Mouse (Mus musculus) lung, embryonic 14.5 days (tissue): ENCODE data around the gene Gm5617. TPM values are rescaled to one million over a fixed set of nuclear protein-coding genes. Genes with fewer than 3 reads are reported as not detected.
"Not testable (repeated sequence)": the region's sequence is repeated elsewhere in the genome, so short reads cannot be mapped to it uniquely, and the experiment has no call there.

ENCODE experiments used
- ATAC-seq: fragments of 200-750 bp; cut with Nextera tagmentation; 2 replicates; pipeline ENCODE4 v1.8.0; 2017; ENCODE audit warnings: mild to moderate bottlenecking, moderate TSS enrichment, moderate library complexity; ENCODE audit not compliant: insufficient read depth
- DNase-seq: peaks from one replicate; pipeline ENCODE4 v3.0.0-alpha.2; 2015
- H3K27ac ChIP-seq: fragments of 300-500 bp; sonication (generic); 2 replicates; pipeline ENCODE4 v1.5.1; 2014; ENCODE audit warnings: low read depth, mild to moderate bottlenecking, moderate library complexity
- H3K27me3 ChIP-seq: fragments of 300-500 bp; sonication (generic); 2 replicates; pipeline ENCODE4 v1.6.1; 2014; ENCODE audit warnings: low read length, control low read depth; ENCODE audit not compliant: insufficient read depth
- H3K36me3 ChIP-seq: fragments of 300-500 bp; sonication (generic); 2 replicates; pipeline ENCODE4 v1.6.1; 2014; ENCODE audit warnings: control low read depth; ENCODE audit not compliant: insufficient read depth
- H3K4me1 ChIP-seq: fragments of 300-500 bp; sonication (generic); 2 replicates; pipeline ENCODE4 v1.6.1; 2014; ENCODE audit warnings: antibody characterized with exemption, control low read depth; ENCODE audit not compliant: insufficient read depth
- H3K4me2 ChIP-seq: fragments of 300-500 bp; sonication (generic); 2 replicates; pipeline ENCODE4 v1.6.1; 2014; ENCODE audit warnings: mild to moderate bottlenecking
- H3K4me3 ChIP-seq: fragments of 300-500 bp; sonication (generic); 2 replicates; pipeline ENCODE4 v1.5.1; 2014; ENCODE audit warnings: low read depth, low read length
- H3K9ac ChIP-seq: fragments of 300-500 bp; sonication (generic); 2 replicates; pipeline ENCODE4 v1.6.1; 2014
- H3K9me3 ChIP-seq: fragments of 300-500 bp; sonication (generic); 2 replicates; pipeline ENCODE4 v1.6.1; 2016; ENCODE audit warnings: low read depth, low read length, control low read depth
- CTCF ChIP-seq: IDR thresholded peaks from 2 replicates; pipeline ENCODE4 v1.5.1; 2016; ENCODE audit warnings: antibody characterized with exemption, low read depth
- WGBS: fragments of 180-500 bp; shearing (Covaris S2); extraction: QIAGEN DNeasy Blood & Tissue Kit; methylation state at CpG from one replicate; pipeline ENCODE4 v1.1.7; 2014; 5-methylcytosine and 5-hydroxymethylcytosine counted together
- polyA plus RNA-seq: library from polyadenylated mRNA; unstranded; fragments of >200 nt; fragmentation: Nextera tagmentation; extraction: Ambion mirVana; gene quantifications from 2 replicates; pipeline ENCODE4 v1.2.1, GENCODE M21; 2014

Gm5617 gene
- polyA plus RNA-seq, 1 experiment from 2014 or later, result 22.9 TPM

- TF ChIP-seq CTCF, result no peak
- ATAC-seq (no peak), DNase-seq (no peak)
- WGBS, result 8% methylated on average over 1 of the region's 1 CpGs
- no peaks in the 10 kb centered on the region for H3K9me3 ChIP-seq
- no peaks in the 10 kb centered on the region for H3K4me1 ChIP-seq
- H3K4me2 ChIP-seq, result no peak overlapping the region
- H3K27ac ChIP-seq, result no peak overlapping the region
- H3K9ac ChIP-seq, result no peak overlapping the region
- no peaks in the 10 kb centered on the region for H3K36me3 ChIP-seq
- no peak overlapping the region for H3K4me3 ChIP-seq
- H3K27me3 ChIP-seq, result no peaks in the 10 kb centered on the region
Observed at GRCm38 (mm10) chr9:48525566-48525965, 30.3 kb downstream of the Gm5617 start.

GRCm38 (mm10) chr9:48526520-48526919 lies 31.3 kb downstream of the Gm5617 start:
- TF ChIP-seq CTCF, result no peak
- Histone ChIP-seq H3K36me3 (no peaks in the 10 kb centered on the region), H3K27me3 (no peaks in the 10 kb centered on the region), H3K4me1 (no peaks in the 10 kb centered on the region), H3K27ac (no peak overlapping the region), H3K9me3 (no peaks in the 10 kb centered on the region), H3K9ac (no peak overlapping the region), H3K4me3 (no peak overlapping the region), H3K4me2 (no peak overlapping the region)
- DNase-seq (no peak), ATAC-seq (no peak)
- 79% methylated on average over 4 of the region's 4 CpGs for WGBS

DNA sequence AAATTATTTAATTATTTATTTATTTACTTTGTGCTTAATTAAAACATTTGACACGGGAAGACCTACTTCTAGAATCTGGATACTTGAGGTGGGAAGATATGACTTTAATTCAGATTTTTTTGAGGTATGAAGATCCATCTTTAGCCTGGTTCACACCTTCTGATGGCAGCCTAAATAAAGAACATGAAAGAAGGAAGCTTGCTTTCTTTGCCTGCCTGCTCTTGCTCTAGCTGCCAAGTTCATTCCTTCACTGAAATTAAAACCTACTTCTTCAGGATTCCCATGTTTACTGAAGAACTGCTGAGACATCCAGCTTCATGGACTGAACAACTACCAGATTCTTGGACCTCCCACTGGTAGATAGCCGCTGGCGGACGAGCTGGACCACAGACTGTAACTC lies 36.1 kb downstream of the Gm5617 start:
- ATAC-seq, result no peak
- Histone ChIP-seq H3K9ac (no peak overlapping the region), H3K4me2 (no peak overlapping the region), H3K9me3 (no peaks in the 10 kb centered on the region), H3K27ac (no peak overlapping the region), H3K4me1 (no peaks in the 10 kb centered on the region), H3K36me3 (no peaks in the 10 kb centered on the region), H3K4me3 (no peak overlapping the region), H3K27me3 (no peaks in the 10 kb centered on the region)
- DNase-seq, result no peak
- 73% methylated on average over 4 of the region's 4 CpGs for WGBS
- TF ChIP-seq CTCF, result no peak

- TF ChIP-seq CTCF, result no peak
- Histone ChIP-seq H3K4me2 (no peak overlapping the region), H3K27ac (no peak overlapping the region), H3K9me3 (no peaks in the 10 kb centered on the region), H3K27me3 (no peaks in the 10 kb centered on the region), H3K4me3 (no peak overlapping the region), H3K36me3 (no peaks in the 10 kb centered on the region), H3K4me1 (no peaks in the 10 kb centered on the region), H3K9ac (no peak overlapping the region)
- ATAC-seq, result no peak
- 66% methylated on average over 3 of the region's 3 CpGs for WGBS
- DNase-seq, result no peak
Observed at GRCm38 (mm10) chr9:48532203-48532602, 37.0 kb downstream of the Gm5617 start.

- no peaks in the 10 kb centered on the region for H3K36me3 ChIP-seq
- H3K27me3 ChIP-seq, result no peaks in the 10 kb centered on the region
- H3K4me1 ChIP-seq, result no peaks in the 10 kb centered on the region
- H3K27ac ChIP-seq, result no peak overlapping the region
- no peak overlapping the region for H3K9ac ChIP-seq
- H3K9me3 ChIP-seq, result no peaks in the 10 kb centered on the region
- ATAC-seq (no peak), DNase-seq (peak; percentile 15)
- no peak overlapping the region for H3K4me3 ChIP-seq
- no peak for TF ChIP-seq CTCF
- H3K4me2 ChIP-seq, result no peak overlapping the region
- 77% methylated on average over 2 of the region's 2 CpGs for WGBS
Observed at GRCm38 (mm10) chr9:48532730-48533129, 37.5 kb downstream of the Gm5617 start.

DNA sequence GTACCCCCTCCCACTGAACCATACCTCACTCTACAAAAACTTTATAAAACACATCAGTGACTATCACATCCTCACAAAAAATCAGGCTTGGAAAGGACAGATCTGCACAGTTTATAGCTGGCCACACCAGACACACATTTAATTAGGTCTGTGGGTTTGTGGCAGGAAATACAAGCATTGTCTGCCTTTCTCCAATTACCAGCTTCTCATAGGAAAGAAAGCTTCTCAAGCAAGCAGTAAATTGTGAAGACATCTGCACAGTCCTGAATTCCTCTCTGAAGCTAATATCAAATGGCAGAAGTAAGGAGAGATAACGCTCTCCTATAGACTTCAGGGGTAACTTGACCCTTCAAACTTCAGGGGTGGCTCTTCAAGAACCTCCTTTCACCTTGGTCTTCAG lies 41.2 kb downstream of the Gm5617 start:
- no peak for ATAC-seq

DNA sequence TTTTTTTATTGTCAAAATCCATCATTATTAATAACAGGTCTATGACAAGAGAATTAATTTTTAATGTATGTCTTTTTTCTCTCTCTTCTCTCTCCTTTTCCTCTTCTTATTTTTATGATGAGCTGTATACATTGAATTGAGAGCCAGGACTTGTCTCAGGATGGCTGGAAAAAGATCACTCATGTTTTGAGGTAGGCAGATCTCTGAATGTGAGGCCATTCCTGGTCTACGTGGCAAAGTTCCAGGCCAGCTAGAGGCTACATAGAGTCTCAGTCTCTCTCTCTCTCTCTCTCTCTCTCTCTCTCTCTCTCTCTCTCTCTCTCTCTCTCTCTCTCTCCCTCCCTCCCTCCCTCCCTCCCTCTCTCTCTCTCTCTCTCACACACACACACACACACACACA lies 42.4 kb downstream of the Gm5617 start:
- not testable (repeated sequence) for H3K27ac ChIP-seq, H3K4me1 ChIP-seq, H3K9me3 ChIP-seq, H3K4me2 ChIP-seq, H3K36me3 ChIP-seq, H3K9ac ChIP-seq, H3K4me3 ChIP-seq, ATAC-seq, DNase-seq
- 25% methylated on average over 1 of the region's 1 CpGs for WGBS
- peaks cover 11% of the 10 kb centered on the region; the same call in 1 of the 2 replicates for H3K27me3 ChIP-seq

More for the DNA sequence above, 41.2 kb downstream of the Gm5617 start:
- H3K9ac ChIP-seq, result no peak overlapping the region
- no peak overlapping the region for H3K27ac ChIP-seq
- H3K4me2 ChIP-seq, result no peak overlapping the region
- no peak overlapping the region for H3K4me3 ChIP-seq
- peaks cover 11% of the 10 kb centered on the region; the same call in 1 of the 2 replicates for H3K27me3 ChIP-seq
- DNase-seq, result no peak
- no peaks in the 10 kb centered on the region for H3K36me3 ChIP-seq
- H3K9me3 ChIP-seq, result peaks cover 5% of the 10 kb centered on the region; the same call in 1 of the 2 replicates
- TF ChIP-seq CTCF, result no peak
- WGBS, result 58% methylated on average over 1 of the region's 1 CpGs
- no peaks in the 10 kb centered on the region for H3K4me1 ChIP-seq
